Mouse (Mus musculus) lung, postnatal 4 days (tissue): Measurements from ENCODE around the gene Atp6v0d1.
A peak's percentile ranks its signal among the peaks of the same experiment; 100 is the strongest.

Experiments
- DNase-seq, 2 experiments: peaks; one replicate each; pipeline ENCODE4 v3.0.0; 2021

The Atp6v0d1 gene

DNA sequence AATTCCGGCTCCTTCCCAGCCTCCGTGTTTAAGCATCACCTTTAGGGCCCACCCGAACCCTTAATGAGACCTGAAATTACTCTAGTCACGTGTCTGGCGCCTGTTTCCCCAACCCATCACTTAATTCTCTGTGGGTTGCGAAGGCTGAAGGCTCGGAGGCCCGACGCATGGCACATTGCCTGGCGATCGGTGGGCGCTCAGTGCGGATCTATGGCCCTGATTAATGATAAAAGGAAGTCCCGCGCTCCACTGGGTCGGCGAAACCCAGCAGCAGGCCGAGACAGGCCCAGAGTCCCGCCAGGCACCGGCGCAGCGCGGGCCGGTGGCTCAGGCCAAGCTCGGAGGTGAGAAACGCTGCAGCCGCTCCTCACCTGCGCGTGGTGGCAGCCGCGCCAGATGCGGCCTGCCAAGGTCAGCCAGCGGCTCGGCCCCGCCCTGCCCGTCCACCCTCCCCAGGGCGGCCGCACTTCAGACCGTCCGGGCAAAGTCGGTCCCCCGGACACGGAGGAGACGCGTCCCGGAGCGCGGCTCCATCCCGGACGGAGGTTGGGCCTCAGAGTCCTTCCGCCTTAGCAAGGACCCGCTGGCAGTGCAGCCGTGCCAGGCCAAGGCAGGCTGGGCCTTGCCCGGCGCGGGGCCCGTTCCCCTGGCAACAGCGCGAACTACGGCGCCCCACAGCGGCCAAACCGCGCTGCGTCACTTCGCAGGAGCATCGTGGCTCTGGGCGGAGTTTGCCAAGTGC lies 69.2 kb downstream of the Atp6v0d1 start, which contains the start of gene Zdhhc1:
Gene Zdhhc1 (minus strand): TSS at position 464 of the 742 bp plus-strand sequence.
- peak; percentile 93 for DNase-seq

DNA sequence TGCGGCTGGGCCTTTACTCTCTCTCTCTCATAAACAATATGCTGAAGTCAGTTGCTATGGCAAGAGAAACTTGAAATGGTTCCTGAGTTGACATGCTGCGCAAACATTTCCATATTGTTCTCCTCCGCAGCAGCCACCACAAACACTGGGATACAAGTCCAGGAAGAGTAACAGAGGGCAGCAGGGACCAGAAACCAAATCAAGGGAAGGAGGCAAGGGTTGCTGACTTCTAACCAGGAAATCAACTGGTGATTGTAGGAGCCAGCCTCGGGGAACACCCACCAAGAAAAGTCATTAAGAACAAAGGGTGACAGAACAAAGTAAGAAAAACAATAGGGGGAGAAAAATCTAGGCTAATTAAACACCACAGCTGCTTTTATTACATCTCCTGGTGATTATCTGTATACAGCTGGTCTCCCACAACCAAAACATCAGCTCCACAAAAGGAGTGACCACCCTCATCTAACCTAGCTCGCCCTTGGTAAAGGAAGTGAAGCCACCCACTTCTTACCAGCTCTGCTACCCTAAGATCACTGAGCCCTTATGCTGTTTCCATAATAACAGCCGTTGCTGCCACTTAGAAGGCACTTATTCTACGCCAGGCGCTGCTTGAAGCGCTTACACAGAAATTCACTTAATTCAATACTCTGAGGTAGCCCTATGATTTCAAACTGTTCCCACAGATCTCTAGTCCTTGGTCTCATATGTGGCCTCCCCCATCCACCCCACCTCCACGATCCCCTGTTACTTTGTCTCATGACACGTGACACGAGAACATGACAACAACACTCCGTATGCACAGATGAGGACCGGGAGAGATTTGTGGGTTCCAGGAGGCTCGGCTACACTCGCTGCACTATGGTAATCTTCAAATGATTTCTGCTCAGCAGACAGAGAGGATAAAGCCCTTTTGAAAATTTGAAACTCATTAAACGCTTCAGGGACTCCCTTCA lies 70.2 kb downstream of the Atp6v0d1 start:
- peak; percentile 27 to 39 for DNase-seq

DNA sequence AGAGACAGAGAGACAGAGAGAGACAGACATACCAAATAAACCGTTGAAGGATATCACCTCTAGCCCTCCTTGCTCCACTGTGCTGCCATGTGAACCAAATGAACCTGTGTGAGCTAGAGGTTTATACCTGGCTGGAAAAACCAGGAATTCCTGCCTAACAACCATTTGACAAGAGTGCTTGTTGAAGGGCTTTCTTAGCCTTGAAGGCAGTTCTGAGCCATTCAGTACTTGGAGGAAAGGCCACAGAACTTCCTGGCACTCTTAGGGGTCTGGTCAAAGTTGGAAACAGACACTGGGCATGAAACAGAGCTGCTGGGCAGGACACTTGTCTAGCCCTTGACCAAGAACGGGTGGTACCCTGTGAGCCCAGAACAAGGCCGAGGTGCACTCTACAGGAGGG lies 71.3 kb downstream of the Atp6v0d1 start:
- DNase-seq, result peak in 1 of 2 experiments; percentile 39

DNA sequence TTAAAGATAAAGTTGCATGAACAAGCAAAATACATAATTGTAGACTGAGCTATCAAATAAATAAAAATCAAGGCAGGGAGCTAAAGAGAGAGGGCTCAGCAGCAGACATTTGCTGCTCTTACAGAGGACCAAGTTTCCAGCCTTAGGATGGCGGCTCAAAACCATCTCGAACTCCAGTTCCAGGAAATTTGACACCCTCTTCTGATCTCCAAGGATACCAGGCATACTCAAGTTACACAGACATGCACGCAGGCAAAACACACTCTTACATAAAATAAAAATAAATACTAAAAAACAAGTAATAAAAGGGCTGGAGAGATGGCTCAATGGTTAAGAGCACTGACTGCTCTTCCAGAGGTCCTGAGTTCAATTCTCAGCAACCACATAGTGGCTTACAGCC lies 72.4 kb downstream of the Atp6v0d1 start:
- DNase-seq, result peak in 1 of 2 experiments; percentile 8

DNA sequence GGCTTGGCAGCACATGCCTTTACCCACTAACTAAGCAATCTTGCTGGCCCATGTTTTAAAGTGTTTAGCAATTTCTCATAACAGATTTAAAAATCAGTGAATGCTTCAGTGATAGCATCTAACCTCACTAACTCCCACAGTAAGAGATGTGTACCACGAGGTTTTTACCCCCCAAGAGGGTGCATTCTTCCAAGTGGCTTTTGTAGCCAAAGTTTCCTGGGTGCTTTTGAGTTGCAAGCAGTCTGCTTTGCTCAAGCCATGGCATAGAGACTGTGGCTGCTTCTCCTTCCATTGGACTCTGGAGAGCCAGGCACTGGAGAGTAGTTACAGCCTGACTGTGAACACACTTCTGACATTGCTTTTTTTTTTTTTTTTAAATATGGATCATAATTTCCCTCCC lies 76.6 kb downstream of the Atp6v0d1 start:
- DNase-seq, result no peak

DNA sequence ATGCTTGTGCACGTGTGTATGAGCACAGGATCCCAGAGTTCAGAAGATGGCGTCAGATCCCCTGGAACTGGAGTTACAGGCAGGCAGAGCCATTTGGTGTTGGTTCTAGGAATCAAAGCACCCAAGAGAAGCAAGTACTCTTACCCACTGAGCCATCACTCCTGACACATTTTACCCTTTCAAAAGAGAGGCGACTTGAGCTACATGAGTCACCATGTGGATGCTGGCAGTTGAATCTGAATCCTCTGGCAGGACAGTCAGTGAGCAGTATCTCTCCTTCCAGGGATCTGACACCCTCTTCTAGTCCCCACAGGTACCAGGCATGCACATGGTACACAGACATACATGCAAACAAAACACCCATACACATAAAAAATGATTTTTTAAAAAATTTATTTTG lies 77.8 kb downstream of the Atp6v0d1 start:
- DNase-seq, result peak in 1 of 2 experiments; percentile 5

DNA sequence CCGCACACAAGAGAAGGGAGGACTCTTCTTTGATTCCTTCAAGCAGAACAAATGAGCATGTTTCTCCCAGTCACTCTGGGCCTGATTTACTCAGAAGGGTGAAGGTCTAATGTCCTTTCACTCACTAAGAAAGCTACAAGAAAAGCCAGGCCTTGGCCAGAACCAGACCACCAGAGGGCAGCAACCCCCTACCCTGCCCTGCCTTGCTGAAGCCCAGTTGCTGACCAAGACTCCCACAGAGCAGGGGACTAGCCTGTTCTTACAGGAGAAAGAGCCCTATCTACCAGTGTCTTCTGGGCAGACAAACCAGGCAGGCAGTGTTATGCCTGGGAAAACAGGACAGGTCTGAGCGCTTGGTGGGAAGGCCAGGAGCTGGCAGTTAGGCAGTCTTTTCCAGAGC lies 81.5 kb downstream of the Atp6v0d1 start:
- DNase-seq, result peak; percentile 76 to 78

DNA sequence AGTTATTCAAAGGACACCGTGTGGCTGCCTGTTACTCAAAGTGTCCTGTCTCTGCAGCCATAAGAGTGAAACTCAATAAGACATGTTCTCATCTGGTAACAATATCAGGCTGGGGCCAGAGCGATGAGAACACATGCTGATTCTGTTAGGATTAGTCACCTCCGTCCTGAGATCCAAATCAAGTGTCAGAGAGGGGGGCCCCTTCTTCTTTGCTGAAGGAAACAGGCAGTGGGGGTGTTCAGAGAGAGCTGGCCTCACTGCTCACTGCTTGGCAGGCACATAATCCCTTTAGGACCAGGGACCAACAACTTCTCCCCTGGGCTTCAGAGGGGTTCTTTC lies 81.8 kb downstream of the Atp6v0d1 start:
- no peak for DNase-seq

DNA sequence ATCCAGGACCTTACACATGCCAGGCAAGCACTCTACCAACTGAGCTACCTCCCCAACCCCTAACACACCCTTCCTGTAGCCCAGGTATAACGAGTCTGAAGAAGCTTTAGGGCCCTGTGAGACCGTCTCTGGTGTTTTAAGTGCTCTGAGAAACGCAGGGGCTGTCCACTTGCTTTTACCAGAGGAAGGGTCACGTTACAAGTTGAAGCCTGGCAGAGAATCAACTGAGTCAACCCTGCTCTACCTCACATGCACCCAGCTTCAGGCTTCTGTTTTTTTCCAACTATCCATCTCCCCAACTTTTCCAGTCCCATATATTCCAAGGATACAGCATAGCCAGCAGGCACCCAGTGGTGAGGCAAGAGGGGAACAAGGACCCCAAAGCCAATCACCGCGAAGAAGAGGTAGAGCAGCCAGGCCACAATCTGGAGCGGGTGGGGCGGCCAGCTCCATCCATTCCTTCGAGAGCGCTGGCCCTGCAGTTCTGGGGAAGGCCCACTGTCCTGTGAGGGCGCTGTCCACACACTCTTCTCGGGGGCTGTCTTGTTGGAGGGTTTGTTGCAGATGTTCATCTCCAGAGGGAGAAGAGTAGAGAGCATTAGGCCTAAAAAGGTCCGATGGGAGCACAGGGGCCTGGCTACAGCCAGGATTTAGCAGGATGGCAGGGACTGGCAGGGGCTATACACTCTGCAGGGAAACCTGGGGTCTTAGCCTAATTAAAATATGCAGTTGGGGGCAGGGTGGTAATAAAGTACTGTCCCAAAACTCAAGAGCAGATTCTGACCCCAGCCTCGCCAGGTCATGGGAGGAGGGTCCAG lies 82.4 kb downstream of the Atp6v0d1 start:
- peak; percentile 75 to 77 for DNase-seq

DNA sequence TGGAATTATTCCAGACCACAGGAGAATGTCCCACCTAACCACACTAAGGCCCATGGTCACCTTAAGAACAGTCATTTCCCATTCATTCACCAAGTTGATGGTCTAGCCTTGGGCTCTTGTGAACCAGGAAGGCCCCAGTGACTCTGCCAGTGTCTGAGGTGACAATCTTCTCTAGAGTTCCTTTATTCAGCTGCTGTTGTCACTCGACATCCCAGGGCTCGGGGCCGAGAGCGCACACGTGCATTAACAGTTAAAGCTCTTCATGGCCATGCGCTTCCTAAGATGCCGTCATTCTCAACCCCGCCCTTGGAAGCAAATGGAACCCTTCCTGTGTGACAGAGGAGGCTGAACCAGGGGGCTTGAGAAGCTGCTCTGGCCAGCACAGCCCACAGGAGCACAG lies 83.7 kb downstream of the Atp6v0d1 start:
- DNase-seq, result no peak

DNA sequence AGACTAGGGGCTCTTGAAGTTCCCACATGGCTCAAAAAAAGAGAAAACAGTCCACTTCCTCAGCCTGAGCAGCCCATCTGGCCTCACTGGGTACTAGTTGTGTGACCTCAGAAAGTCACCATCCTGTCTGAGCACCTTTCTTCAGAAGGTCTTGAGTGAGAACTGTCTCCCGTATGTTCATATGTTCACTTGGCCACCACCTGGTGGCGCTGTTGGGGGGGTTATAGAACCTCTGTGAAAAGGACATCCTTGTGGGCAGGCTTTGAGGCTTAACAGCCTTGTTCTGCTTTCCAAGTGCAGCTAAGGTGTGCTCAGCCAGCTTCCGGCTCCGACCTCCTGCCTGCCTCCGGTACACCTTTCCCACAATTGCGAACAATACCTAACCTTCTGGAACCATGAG lies 84.4 kb downstream of the Atp6v0d1 start:
- DNase-seq, result peak; percentile 55 to 68

DNA sequence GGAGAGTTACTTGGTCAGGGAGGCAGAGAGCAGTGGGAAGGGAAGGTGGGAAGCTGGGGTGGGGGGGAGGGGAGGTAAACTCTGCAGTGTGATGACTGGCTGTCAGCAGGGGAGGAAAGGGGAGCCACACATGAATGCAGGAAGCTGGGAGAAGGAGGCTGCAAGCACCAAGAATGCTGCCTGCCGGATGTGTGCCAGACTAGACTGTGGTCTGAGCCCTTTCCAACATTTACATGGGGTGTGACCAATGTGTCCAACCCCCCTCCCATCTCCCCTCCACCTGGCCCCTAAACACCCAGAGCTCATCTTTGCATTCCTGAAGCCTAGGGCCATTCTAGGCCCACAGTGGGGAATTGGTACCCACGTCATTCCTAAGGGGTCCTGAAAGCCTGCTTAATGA lies 84.8 kb downstream of the Atp6v0d1 start:
- DNase-seq, result no peak

DNA sequence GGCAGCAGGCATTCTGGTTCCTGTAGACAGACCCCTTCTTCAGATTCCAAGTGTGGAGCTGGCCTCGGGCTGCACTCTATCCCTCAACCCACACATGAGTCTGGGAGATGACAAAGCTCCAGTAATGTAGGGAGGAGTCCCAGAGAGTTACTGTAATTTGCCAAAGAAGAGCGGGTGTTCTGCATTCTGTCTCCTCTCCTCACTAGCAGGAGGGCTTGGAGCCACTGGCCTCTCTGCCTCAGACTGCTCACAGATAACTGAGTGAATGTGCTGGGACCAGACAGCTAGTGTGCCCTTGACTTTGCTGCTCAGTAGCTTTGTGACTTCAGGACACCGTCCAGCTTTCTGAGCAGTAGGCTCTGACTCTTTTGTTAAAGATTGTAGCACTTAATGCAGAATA lies 88.1 kb downstream of the Atp6v0d1 start:
- no peak for DNase-seq

DNA sequence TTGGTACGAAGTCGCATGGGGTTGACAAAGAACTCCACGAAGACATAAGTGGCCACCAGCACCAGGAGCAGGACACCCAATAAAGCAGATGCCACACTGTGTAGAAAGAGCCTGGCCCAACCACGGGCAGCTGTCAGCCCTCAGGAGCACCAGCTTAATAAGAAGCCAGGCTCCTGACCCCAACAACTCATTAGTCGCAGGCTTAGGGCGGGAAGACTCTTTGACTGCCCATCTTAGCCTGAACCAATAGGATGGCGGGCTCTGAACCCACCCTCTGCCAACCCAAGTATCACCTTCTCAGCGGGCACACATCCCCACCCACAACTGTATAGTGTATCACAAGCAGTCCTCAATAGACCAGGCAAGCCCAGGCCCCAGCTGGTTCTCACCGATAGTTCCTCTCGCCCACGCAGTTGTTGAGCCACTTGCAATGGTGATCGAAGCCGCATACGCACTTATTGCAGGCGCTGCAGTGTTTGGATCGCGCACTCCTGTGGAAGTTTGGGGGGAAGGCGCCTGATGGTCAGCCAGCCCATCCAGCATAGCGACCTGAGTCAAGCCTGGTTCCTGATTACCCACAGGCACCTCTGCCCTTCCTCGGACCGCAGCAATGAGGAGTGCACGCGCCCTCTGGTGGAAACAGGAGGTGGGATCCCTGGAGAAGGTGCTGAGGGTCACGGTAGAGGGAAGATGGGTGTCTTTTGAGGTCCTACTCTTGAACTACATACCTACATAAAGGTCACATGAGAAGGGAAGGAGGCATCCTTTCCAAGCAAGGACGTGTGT lies 89.0 kb downstream of the Atp6v0d1 start:
- DNase-seq, result peak; percentile 78 to 82

DNA sequence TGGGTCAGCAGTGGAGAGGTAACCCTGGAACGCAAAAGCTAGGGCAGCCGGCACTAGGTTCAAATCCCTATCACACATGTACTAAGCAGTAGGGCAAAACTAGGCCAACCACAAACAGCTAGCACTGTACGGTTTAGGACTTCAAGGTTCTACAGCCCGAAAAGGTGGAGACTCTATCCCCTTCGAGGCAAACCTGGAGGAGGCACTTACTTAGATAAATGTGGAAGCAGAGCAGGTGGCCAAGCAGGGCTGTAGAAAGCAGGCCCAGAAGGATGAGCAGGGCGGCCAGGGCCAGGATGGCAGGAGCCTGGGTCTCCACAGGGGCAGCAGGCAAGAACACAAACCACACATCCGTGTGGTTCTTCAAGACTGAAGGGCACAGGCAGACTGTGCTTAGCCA lies 89.7 kb downstream of the Atp6v0d1 start:
- no peak for DNase-seq

DNA sequence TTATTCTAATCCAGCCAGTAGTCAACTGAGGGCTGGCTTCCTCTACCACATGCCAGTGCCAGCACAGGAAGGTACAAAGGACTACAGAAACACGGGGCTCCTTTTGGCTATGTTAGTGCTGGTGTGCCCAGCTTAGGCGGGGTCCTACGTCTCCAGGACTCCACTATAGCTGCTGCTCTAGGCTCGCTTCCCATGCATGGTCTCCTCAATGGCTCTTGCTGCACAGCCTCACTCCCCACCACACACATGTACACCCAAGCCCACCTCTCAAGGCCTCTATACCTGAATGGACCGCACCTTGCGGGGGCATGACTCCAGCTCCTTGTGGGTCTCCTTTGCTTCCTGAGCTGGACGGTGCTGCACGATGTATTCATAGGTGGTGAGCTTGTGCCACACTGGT lies 90.1 kb downstream of the Atp6v0d1 start:
- peak in 1 of 2 experiments; percentile 18 for DNase-seq

DNA sequence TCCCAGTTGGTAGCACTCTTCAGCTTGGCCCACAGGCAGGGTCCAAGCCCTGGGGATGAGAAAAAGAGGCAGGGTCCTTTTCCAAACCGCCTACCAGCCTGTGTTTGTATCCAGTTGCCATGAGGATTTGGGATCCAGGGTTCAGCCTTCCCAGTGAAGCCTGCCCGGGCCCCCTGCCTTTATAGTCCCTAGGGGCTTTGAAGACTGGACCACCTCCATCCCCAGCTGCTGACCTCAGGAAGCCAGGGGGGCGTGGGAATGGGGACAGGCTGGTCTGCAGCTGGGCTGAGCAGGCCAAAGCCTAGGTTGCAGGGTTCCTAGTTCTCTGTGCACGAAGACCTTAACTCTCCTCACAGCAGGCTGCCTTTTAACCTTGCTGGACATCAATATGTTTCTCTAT lies 90.6 kb downstream of the Atp6v0d1 start:
- peak in 1 of 2 experiments; percentile 72 for DNase-seq

DNA sequence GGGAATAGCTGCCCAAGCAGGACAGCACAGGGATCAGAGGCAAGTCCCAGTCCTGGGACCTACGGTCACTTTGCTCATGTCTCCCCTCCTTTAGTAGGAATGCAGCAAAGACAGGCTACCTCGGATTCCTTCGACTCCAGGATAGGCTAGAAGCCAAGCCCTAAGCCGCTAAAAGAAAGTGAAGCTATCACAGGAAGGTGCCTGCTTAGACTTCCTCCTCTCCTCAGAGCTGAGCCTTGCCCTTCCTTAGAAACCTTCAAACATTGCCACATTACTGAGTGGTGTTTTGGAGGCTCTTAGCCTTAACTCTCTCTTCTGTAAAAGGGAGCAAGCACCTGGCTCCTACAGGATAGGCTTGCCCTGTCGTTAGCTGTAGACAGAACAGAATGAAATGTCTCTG lies 91.2 kb downstream of the Atp6v0d1 start:
- DNase-seq, result peak in 1 of 2 experiments; percentile 35
